Mouse (Mus musculus): ENCODE data around the gene Ythdc1.
"Not testable (repeated sequence)": the region's sequence is repeated elsewhere in the genome, so short reads cannot be mapped to it uniquely, and the experiment has no call there.

DNA sequence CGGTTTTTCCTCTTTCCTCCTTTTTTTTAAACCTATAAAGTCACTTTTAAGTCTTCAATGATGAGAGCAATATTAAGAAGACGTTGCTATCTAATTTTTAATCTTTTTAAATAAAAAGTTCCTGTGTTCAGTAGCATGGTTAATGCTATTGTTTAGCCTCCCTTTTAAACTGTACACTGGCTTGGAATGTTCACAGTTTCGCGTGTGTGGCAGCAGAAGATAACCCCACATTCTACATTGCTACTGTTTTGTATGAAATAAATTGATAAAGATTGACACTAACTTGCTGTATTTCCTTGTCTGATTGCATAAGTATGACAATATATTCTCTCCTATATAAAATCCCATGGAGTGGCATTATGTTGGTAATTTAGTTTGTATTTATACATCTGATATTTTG, 32.4 kb downstream of the Ythdc1 start:
- TF ChIP-seq POLR2AphosphoS2 (IDR thresholded peaks at IDR 0.05; ENCODE audit: insufficient read length, low read depth); POLR2A (IDR thresholded peaks at IDR 0.05; ENCODE audit: insufficient read length, low read depth); TCF12 (IDR thresholded peaks at IDR 0.05; ENCODE audit: insufficient read depth, poor library complexity, severe bottlenecking); MYOD1 (IDR thresholded peaks at IDR 0.05; ENCODE audit: control insufficient read depth in 1 of 3, insufficient read length in 2 of 3, low read depth in 2 of 3); MAX (IDR thresholded peaks at IDR 0.05; ENCODE audit: low read depth): not testable (repeated sequence)
